In genomic region chr6:73370901-73371300, GRCm38 (mm10) we compare ENCODE assay signal across 32 mouse cellular contexts.
"Had no signal": no experiment of that assay in that cellular context is flagged by ENCODE, and none has a peak within 500 bp of the region (broad histone marks: within the 10 kb centered on the region; RNA-seq: fewer than 3 reads in every experiment).

No protein-coding gene starts in this region.

- H3K4me2 ChIP-seq: limb, embryonic 12.5 days; limb, embryonic 13.5 days; limb, embryonic 15.5 days; liver, embryonic 11.5 days; liver, embryonic 12.5 days; liver, embryonic 13.5 days; liver, embryonic 15.5 days; lung, embryonic 14.5 days; lung, embryonic 15.5 days; midbrain, embryonic 11.5 days; midbrain, embryonic 12.5 days; midbrain, embryonic 13.5 days; midbrain, embryonic 15.5 days; neural tube, embryonic 12.5 days had no signal

- H3K9ac ChIP-seq: limb, embryonic 12.5 days; limb, embryonic 13.5 days; limb, embryonic 15.5 days; liver, embryonic 12.5 days; liver, embryonic 13.5 days; liver, embryonic 14.5 days; liver, embryonic 15.5 days; liver, postnatal 0 days; lung, embryonic 14.5 days; lung, embryonic 15.5 days; midbrain, embryonic 12.5 days; midbrain, embryonic 13.5 days; midbrain, embryonic 15.5 days; neural tube, embryonic 12.5 days had no signal

- H3K9me3 ChIP-seq: limb, embryonic 10.5 days; limb, embryonic 12.5 days; limb, embryonic 13.5 days; limb, embryonic 15.5 days; liver, embryonic 12.5 days; liver, embryonic 13.5 days; liver, embryonic 15.5 days; lung, embryonic 15.5 days; midbrain, embryonic 10.5 days; midbrain, embryonic 12.5 days; midbrain, embryonic 13.5 days; midbrain, embryonic 15.5 days; neural tube, embryonic 12.5 days had no signal

- H3K27me3 ChIP-seq: midbrain, embryonic 15.5 days; neural tube, embryonic 12.5 days had no signal

- H3K36me3 ChIP-seq: limb, embryonic 10.5 days; limb, embryonic 12.5 days; limb, embryonic 13.5 days; limb, embryonic 15.5 days; liver, embryonic 12.5 days; liver, embryonic 13.5 days; liver, embryonic 15.5 days; lung, embryonic 15.5 days; midbrain, embryonic 10.5 days; midbrain, embryonic 12.5 days; midbrain, embryonic 13.5 days; midbrain, embryonic 15.5 days; neural tube, embryonic 12.5 days had no signal

- DNase-seq: left cerebral cortex, postnatal 4 days; liver; liver, embryonic 13.5 days; liver, postnatal 0 days; lung, adult 18-20 months; lung, adult 2 months; lung, embryonic 14.5 days; lung, postnatal 10 days; lung, postnatal 14 days; lung, postnatal 36 days; lung, postnatal 4 days; midbrain, embryonic 14.5 days had no signal

- H3K4me3 ChIP-seq: limb, embryonic 10.5 days; limb, embryonic 12.5 days; limb, embryonic 13.5 days; limb, embryonic 15.5 days; liver, embryonic 12.5 days; liver, embryonic 13.5 days; liver, embryonic 15.5 days; lung, embryonic 15.5 days; megakaryocyte, embryonic 14.5 days; midbrain, embryonic 10.5 days; midbrain, embryonic 12.5 days; midbrain, embryonic 13.5 days; midbrain, embryonic 15.5 days; myocyte; neural tube, embryonic 12.5 days had no signal

- H3K4me1 ChIP-seq: limb, embryonic 12.5 days; liver, embryonic 12.5 days; liver, embryonic 13.5 days; liver, embryonic 15.5 days; neural tube, embryonic 12.5 days had no signal

- ATAC-seq: liver, embryonic 12.5 days; liver, postnatal 0 days; lung, postnatal 0 days; midbrain, embryonic 13.5 days; midbrain, embryonic 15.5 days; midbrain, embryonic 16.5 days had no signal

- H3K27ac ChIP-seq: limb, embryonic 10.5 days; limb, embryonic 12.5 days; limb, embryonic 13.5 days; limb, embryonic 15.5 days; liver, embryonic 12.5 days; liver, embryonic 13.5 days; liver, embryonic 14.5 days; liver, embryonic 15.5 days; lung, embryonic 15.5 days; macrophage; midbrain, embryonic 10.5 days; midbrain, embryonic 12.5 days; midbrain, embryonic 13.5 days; midbrain, embryonic 15.5 days; neural tube, embryonic 12.5 days had no signal
